Mouse (Mus musculus) CD8-positive naive resting alpha-beta T cell, adult 2 months (primary cell): ENCODE measurements around the gene Lce1h.

Experiments used
- DNase-seq, 2 experiments: peaks; one replicate each; pipeline ENCODE4 v3.0.0; 2022; ENCODE audit warnings: low read depth in 2 of 2, low spot score in 2 of 2

The Lce1h gene

GRCm38 (mm10) chr3:92764965-92765364 is at the start of gene Lce1h:
Gene Lce1h, minus strand, starts transcription at chr3:92765065.
- no peak for DNase-seq

DNA sequence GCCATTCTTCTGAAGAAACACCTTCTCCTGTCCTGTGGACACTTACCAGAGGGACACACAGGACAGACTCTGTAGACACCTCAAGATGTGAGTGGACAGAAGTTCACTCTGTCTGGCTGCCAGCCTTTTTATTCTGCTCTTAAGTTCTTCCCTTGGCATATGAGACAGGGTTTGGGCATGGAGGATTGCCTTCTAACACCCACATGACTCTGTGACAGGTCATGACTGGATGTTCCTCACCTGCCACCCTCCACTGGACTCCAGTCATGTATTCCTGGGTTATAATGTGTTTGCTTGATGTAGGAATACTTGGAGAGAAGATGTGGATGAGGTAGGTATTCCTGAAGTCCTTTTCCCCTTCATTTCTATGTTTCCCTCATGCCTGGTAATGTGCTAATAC is 42.9 kb upstream of the Lce1h start, which contains the start of gene Lce1k:
Gene Lce1k, minus strand, starts transcription at position 101 of the 400 bp plus-strand sequence.
- DNase-seq: no peak

DNA sequence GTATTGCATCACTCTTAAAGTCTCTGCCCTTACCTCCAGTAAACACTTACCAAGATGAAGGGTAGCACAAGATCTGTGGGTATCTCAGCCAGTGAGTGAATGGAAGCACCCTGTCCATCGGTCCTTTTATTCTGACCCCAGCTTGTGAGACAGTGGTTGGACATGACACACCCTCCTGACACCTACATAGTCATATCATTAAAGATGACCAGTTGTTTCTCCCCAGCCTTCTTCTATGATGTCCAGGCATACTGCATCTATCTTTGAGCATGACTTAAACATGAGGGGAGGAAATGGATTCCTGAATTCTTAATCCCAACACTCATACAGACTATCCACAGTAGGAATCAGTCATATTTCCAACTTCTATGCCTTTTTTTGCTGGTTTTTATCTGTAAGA is 25.5 kb upstream of the Lce1h start, which contains the start of gene Lce1j:
Gene Lce1j, minus strand, starts transcription at position 101 of the 400 bp plus-strand sequence.
- DNase-seq: no peak

GRCm38 (mm10) chr3:92778799-92779198 is 13.9 kb upstream of the Lce1h start, which contains the start of gene Lce1i:
Gene Lce1i, minus strand, starts transcription at chr3:92778899.
- no peak for DNase-seq

GRCm38 (mm10) chr3:92771573-92771972 is 6.7 kb upstream of the Lce1h start:
- DNase-seq: no peak

DNA sequence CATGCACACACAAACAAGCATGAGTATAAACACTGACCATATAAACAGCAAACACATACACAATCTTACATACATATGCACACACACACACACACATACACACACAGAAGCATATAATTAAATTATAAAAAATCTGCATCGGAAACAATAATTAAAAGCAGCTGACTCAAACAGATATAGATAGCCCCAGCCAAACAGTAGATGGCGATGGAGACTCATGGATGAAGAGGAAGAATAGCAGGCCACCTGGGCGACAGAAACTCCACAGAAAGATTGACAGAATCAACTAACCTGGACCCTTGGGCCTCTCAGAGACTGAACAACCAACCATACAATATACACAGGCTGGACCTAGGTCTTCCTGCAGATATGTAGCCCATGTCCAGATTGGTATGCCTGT is 11.7 kb downstream of the Lce1h start:
- DNase-seq: no peak

- no peak for DNase-seq
These were observed 12.6 kb downstream of the Lce1h start, which contains the start of gene Lce1g for GRCm38 (mm10) chr3:92752238-92752637. Gene Lce1g, minus strand, starts transcription at chr3:92752338.

DNA sequence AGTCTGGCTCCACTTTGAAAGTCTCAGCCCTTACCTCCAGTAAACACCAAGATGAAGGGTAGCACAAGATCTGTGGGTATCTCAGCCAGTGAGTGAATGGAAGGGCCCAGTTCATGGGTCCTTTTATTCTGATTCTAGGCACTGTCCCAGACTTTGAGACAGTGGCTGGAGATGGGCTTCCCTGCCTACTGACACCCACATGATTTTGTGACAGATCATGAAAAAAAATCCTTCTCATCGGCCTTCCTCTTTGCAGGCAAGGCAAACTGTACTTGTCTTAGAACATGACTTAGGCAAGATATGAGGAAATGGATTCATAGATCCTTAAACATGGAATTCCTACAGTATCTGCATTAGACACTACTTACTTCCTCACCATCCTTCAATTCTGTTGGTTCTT is 25.9 kb downstream of the Lce1h start, which contains the start of gene Gm38119:
Gene Gm38119, minus strand, starts transcription at position 101 of the 400 bp plus-strand sequence.
- no peak for DNase-seq

- no peak for DNase-seq
These were observed 42.2 kb downstream of the Lce1h start for GRCm38 (mm10) chr3:92722631-92723030.

DNA sequence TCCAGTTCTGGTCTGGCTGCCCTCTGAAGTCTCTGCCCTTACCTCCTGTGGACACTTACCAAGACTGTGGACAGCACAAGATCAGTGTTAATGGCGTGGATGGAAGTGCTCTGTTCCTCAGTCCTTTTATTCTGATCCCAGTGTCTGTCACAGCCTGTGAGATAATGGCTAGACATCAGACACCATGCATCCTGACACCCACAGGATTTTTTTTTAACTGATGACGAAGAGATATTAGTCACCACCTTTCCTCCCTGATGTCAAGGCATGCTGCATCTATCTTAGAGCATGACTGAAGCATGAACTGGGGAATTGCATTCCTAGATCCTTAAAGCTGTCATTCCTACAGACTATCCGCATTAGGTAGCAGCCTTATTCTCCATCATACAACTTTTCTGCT is 44.6 kb downstream of the Lce1h start, which contains the start of gene Lce1f:
Gene Lce1f, minus strand, starts transcription at position 101 of the 400 bp plus-strand sequence.
- no peak for DNase-seq

GRCm38 (mm10) chr3:92715122-92715521 is 49.7 kb downstream of the Lce1h start:
- no peak for DNase-seq
